Mouse (Mus musculus) retina, postnatal 1 day (tissue): Measurements from ENCODE around the gene Tmem94.
"Not testable (repeated sequence)": the region's sequence is repeated elsewhere in the genome, so short reads cannot be mapped to it uniquely, and the experiment has no call there.

Source experiments
- DNase-seq: peaks from one replicate; pipeline ENCODE4 v3.0.0-alpha.2; 2012

Tmem94 gene

DNA sequence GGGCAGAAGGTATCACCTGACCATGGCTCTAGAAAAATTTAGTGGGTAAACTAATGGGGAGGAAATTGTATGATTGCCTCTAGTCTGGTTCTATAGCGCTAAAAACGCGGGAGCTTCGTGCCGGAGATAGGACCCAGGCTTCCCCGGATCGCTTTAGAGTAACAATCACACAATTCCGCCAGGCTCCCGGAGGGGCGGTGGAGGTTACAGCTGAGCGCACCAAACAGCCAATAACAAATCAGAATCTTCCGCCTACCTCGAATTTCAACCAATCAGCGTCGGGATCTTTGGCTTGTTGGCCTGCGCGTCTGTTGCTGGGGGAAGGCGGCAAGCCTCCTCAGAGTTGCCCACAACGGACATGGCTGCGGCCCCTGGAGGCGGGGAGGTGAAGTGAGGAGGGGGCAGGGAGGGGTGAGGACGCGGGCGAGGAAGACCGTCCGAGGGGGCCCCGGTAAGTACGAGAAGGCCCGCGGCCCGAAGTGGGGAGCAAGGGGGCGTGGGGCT lies at the start of gene Tmem94:
Gene Tmem94 (plus strand): TSS at position 331 of the 504 bp plus-strand sequence.
- DNase-seq: peak; percentile 99

DNA sequence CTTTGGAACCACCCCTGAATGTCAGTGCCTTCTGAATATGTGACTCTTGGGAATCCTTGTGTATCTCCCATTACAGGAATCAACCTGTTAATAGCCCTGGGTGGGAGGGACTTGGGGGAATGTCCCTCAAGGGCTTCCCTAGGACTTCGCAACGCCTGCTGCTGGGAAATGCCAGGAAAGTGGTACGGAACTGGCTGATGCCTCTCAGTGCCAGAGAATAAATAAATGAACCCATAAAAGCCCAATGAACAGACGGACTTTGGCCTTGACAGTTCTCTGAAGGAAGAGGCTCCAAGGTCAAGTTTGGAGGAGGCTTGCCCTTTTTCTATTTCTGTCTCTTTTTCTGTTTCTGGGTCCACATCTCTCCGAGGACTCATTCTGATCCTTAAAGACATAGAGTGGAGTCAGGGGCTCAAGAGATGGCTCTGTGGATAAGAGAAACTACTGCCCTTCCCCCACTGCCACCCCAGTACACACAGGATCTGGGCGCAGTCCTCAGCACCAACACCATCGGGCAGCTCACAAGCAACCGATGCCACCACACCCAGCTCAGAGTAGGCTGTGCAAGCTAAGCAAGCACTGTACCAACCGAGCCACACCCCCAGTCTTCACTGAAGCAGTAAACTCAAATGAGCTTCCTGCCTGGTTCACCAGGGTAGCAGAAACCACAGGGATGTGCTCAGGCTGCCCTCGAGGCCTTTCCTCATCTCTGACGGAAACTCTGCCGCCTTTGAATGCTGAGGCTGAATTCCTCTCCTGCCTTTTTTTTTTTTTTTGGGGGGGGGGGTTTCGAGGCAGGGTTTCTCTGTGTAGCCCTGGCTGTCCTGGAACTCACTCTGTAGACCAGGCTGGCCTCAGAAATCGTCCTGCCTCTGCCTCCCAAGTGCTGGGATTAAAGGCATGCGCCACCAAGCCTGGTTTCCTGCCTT lies 48.6 kb upstream of the Tmem94 start:
- no peak for DNase-seq

DNA sequence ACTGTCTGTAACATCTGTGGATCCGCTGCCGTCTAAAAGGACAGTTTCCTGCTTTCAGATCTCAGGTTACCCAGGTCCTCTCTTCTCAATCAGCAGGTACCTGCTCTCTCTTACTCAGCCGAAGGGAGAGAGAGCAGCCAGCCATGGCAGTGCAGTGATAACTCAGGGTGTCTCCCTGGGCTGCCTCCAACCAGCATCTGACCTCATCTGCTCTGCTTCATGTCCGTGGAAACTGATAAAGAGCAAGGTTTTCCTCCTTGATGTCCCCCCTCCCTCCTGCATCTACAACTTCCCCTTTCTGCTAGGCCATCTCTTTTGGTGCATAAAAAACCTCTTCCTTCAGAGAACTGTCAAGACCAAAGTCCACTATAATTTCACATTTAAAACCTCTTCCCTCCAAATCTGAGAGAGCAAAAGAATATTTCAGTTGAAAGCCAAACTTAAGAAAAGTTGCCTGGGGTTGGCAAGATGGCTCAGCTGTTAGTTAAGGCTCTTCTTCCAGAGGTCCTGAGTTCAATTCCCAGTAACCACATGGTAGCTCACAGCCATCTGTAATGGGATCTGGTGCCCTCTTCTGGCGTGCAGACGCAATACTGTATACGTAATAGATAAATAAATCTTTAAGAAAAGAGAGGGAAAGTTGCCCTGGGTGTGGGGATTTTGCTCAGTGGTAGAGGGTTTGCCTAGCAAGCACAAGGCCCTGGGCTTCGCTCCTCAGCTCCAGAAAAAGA lies 47.4 kb upstream of the Tmem94 start:
- DNase-seq: peak; percentile 19

DNA sequence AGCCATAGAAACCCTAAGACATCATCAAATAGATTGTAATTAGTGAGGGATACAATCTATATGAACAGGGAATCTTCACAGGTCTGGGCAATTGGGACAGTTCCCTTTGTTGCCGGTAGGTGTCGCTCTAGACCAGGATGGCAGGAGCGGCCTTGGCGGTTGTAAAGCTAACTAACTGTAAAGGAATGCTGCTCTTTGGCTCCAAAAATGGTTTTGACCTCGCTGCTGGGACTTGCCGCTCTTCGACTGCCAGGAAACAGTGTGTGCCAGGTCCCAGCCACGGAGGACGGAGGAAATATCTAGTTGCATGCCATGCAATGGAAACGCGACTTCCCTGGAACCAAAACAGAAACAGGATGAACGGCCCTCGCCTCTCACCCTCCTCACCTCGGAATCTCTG lies 42.6 kb upstream of the Tmem94 start:
- peak; percentile 83 for DNase-seq

DNA sequence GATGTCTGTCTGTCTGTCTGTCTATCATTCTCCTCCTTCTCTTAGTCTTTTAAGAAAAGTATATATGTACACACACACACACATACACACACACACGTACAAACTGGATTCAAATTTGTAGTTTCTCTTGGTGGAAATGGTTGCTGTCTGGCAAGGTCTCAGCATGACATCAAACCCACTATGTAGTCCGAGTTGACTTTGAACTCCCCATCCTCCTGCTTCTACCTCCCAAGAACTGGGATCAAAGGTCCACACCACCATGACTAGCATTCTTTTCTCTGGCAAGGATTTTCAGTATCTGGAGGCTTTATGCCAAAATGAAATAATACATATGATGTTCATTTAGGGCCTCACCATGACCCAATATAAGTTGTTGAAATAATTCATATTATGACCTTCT lies 42.0 kb upstream of the Tmem94 start:
- DNase-seq: no peak

DNA sequence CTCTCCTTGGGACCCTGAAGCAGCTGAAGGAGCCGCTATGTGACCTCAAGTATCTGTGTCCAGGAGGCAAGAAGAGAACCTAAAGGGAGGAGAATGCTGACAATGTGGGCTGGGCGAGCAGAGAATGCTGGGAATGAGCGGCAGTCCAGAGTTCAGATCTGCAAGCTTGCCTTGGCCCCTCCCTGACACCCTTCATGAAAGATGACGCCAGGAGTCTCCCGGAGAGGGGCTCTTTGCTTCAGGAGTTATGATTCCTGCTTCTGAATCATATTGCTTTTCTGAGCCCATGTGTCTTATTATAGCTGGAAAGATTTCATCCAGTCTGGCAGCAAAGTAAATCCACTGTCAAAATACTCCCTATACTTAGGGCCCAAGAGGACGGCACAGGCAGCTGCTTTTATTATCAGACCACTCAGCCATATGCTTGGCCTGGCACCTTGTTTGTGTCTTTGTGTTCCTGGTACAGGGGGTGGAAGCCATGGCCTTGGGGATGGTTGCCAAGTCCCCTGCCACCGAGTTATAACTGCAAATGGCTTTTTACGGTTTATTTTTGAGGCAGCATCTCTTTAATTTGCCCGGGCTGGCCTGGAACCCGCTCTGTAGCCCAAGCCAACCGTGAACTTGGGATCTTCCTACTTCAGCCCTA lies 31.1 kb upstream of the Tmem94 start:
- DNase-seq: no peak

DNA sequence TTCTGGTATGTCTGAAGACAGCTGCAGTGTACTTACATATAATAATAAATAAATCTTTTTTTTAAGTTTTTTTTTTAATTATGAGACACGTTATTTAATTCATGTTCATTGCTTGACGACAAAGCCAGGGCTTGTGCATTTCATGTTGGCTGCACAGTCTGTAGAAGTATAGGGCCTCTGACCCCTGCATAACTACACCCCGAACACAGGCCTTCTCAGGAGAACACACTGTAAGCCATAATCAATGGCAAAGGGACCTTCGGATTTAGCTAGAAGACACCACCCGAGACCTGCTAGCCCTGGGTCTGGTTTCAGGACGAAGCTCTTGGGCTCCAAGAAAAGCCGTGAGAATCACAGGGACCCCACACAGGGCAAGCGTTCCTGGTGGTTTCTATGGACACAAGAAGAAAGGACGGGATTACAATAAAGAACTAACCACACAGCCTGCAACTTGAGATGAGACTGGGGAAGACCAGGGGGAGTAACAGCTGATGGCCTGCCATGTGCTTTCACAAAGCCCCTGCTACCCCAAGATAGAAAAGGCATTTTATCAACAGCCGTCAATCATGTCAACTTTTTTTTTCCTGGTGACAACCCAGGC lies 27.5 kb upstream of the Tmem94 start:
- no peak for DNase-seq

DNA sequence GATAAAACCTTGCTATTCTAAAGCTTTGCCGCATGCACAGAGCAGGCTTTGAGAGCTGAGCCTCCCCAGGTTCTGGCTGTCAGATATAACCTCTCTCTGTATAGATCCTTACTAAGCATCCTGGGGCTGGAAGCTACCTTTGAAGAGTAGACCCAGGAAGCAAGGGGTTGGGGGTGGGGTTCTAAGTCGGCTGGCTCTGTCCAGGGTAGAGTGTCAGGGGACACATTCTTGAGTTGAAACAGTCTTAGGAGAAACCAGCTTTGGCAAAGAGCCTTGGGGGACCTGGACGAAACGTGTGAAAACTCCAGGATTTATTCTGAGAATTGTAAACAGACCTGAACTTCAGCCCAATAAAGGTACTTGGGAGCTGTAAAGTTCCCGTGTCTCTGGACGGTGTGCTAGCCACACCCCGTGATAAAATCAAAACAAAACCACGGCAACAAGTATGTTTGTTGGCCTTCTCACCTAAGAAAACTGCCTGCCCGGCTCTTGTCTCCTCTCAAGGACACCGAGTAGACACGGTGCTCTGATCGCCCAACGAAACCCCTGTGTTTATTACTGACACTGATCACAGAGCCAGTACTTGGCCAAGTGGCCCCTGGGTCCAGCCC lies 26.9 kb upstream of the Tmem94 start:
- DNase-seq: no peak

DNA sequence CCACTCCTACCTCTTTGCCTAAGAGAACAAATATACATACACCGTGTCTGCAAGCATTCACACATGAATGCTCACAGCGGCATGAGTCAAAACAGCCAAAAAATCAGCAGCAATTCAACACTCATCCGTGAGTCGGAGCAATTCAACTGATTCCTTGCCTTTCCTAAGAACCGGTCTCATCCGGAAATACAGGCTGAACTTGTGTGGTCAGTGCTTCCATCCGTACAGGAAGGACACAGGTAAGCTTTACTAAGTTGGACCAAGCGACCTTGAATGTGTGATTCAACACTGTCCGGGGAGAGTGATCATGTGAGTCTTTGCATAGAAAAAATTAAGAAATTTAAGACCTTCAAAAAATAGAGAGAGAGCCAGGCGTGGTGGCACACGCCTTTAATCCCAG lies 24.2 kb upstream of the Tmem94 start:
- DNase-seq: no peak

DNA sequence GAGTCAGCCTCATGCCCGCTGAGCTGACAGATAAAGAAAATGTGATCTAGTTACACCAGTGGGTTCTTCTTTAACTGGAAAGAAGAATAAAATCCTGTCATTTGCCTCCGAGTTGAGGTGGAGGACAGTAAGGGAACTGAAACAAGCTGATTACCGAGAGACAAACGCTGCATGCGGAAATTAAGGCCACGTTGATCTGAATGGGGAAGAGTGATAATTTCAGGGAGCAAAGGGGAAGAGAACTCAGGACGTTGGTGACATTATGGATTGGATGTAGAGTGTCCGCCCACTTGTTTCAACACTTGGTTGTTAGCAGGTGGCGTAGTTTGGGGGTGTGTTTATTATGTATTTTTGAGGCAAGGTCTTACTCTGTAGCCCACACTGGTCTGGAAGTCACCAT lies 22.3 kb upstream of the Tmem94 start:
- no peak for DNase-seq

DNA sequence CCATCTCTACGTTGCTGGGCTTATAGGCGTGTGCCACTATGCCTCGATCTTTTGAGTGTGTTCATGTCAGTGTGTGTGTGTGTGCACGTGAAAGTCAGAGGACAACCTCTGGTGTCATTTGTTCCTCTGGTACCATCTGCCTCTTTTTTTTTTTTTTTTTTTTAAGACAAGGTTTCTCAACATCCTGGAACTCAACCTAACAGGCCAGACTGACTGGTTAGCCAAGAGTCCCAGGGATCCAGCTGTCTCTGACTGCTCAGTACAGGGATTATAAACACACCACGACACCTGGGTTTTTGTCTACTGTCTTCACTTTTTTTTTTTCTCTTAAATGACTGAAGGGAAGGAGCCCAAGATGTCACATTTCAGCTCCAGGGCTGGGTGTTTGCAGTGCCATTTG lies 20.8 kb upstream of the Tmem94 start:
- no peak for DNase-seq

DNA sequence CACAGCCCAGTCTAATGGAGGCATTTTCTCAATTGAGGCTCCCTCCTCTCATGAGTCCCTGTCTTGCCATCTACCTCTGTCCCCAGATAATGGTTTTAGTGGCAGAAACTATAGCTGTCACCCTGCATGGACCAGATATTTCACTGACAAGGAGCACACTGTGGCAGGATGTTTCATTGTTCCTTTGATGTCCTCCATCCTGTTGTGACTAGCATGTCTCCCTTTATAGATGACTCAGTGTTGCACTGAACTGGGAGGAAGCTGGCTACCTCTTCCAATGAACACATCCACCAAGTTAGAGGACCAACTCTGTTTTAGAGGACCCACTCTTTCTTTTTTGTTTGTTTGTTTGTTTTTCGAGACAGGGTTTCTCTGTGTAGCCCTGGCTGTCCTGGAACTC lies 19.1 kb upstream of the Tmem94 start:
- DNase-seq: no peak

DNA sequence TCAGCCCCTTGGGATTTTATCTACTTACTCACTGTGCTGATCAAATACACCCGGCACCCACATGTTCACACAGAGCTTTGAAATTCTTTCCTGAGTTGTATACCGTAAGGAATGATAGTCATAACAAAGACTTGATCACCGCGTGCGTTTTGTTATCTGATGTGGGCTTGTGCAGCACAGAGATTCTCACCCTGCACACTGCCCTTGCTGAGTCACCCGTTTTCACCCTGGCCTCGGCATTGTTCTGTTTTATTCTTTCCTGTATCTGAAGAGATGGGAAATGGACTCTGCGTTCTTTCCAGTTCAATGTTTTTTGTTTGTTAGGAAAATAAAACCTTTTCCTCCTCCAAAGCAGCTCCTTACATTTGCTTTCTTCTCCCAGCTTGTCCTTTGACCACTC lies 18.5 kb upstream of the Tmem94 start:
- no peak for DNase-seq

DNA sequence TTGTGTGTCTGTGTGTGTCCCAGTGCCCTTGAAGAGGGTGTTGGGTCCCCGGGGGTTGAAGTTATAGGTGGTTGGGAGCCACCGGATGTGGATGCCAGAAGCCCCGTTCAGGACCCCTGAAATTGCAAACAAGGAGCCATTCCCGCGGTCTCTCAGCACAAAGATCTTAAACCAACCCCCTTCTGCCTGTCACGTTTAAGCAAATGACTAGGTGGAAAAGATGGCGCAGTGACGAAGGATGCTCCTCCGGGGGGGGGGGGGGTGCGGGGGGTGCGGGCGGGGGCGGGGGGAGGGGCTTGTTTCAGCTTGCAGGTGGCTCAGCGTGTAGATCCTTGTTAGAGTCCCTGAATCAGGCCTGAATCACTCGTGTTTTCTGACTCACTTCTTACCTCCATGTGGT lies 17.9 kb upstream of the Tmem94 start:
- no peak for DNase-seq

DNA sequence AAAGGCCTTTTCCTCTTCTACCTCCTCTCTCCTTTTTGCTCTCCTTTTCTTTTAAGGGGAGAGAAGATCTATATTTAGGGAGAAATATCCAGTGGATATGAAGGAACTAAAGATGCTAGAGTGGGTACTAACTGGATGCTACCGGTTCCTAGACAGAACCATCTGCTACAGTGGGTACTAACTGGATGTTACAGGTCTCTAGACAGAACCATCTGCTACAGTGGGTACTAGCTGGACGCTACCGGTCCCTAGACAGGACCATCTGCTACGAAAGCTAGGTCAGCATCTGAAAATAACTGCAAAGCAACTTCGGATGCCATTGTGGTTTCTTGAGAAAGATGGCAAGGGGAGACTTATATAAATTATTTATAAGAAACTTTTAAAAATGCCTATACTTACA lies 15.4 kb upstream of the Tmem94 start:
- DNase-seq: no peak

DNA sequence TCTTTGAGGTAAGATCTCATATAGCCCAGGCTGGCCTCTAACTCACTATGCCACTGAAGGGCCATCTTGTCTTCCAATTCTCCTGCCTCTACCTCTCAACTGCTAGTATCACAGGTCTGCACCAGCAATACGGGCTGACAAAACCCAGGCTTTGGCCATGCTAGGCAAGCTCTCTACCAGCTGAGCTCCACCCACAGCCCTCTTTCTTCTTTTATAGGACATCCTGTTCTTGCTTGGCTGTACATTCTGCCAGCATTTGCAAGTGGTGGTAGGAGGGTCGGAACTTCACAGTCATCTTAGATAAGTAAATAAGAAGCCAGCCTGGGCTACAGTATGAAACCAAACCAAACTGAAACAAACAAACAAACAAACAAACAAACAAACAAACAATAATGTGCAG lies 13.5 kb upstream of the Tmem94 start:
- DNase-seq: no peak

DNA sequence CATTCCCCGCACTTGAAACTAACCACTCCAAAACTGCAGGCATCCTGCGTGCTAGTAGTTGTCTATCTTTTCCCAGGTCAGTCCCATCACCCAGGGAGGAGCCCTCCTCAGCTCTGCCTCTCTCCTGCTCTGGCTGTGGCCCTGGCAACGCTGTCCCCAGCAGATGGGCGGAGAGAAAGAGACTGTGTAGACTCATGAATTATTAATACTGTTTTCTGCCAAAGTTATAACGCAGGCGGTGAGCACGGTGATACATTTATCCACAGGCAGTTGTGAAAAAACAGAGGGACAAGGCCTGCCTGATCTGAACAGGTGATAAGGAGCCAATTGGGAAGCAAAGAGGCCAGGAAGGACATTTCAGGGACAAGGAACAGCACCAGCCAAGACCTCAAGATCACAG lies 12.6 kb upstream of the Tmem94 start:
- no peak for DNase-seq

DNA sequence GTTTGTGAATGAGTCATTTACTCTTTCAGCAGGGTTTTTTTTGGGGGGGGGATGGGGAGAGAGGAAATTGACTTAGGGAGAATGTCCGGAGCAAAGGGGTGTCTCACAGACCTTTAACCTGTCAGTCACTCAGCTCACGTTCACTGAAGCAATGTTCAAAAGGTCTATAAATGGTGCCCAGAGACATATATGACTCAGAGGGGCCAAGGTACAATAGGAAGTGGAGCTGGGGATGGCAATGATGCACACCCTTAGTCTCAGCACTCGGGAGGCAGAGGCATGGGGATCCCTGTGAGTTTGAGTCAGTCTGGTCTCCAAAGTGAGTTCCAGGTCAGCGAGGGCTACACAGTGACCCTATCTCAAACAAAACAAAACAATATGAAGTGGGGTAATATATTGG lies 11.7 kb upstream of the Tmem94 start:
- no peak for DNase-seq

DNA sequence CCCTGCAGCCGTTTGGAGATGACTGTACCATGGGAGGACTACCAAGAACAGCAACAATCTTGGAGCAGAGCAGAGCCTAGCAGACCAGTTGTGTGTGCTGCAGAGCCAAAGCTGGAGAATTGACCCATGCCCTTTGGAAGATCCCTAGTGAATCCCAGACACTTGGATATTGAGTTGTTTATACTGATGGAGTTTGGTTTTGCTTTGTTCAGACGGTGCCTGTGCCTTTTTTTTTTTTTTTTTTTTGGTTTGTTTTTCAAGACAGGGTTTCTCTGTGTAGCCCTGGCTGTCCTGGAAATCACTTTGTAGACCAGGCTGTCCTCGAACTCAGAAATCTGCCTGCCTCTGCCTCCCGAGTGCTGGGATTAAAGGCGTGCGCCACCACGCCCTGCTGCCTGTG lies 3.1 kb upstream of the Tmem94 start:
- not testable (repeated sequence) for DNase-seq

DNA sequence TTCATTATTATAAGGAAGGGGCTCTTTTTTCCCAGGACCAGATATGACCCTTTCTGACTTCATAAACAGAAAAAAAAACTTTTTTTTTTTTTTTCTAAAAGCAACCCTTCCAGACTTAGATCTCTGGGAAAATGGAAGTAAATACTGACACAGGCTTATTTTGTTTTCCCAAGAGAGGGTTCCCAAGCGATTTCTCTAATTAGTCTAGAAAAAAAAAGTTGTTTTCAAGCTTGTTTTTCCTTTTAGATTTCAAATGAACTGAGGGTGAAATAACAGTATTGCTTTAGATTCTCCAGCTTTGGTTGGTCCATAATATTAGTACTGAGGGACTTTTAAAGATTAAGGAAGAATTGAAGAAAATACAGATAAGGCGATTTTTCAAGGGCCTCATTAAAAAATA lies 535 bp upstream of the Tmem94 start:
- no peak for DNase-seq

DNA sequence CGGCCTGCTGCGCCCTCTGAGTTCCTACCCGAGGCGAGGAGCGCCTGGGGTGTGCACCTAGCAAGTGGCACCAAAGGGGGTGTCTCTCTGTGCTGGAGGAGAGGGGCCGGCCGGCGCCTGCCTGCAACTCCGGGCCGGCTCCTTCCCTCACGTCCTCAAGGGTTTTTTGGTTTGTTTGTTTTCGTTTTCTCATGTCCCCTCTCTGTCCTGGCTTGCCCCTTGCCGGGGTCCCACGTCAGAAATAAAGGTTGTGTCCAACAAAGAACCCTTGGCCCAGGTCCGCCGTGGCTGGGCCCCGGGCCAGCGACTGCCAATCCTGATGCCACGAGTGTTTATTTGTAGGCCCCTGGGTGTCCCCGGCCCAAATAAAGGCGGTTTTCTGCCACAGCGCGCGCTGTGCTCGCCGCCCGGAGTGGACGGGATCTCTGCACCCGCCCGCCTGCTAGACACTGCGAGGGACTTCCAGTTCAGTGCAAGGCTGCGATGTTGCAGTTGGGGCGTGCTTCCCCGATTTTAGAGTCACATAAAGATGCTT lies 441 bp downstream of the Tmem94 start:
- DNase-seq: no peak

DNA sequence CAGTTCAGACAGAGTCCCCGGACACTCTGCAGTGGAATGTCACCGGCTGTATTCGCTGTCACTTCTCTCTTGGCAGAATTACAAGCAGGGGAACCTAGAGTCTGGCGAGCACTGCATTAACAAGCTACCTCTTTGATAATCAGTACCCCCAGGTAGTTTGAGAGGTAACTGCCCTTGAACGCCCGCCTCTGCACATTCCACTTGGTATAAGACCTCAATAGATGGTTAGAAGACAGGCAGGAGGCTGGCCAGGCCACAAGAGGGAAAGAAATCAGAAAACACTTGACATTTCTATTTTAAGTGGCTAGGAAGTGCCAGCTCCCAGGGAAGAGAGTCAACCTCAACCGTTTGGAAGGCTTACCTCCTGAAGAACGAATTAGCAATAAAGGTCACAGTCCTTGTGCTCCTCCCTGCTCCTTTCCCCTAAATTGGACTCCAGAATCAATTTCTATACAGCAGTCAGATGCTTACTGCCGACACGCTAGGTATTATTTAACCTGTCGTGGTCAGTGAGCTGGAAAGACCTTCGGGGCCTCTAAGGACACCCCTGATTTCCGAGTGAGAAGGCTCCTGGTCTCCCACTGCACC lies 1.2 kb downstream of the Tmem94 start:
- peak; percentile 4 for DNase-seq
